Mouse (Mus musculus): ENCODE data around the gene Ppp2r3a.

The Ppp2r3a gene

DNA sequence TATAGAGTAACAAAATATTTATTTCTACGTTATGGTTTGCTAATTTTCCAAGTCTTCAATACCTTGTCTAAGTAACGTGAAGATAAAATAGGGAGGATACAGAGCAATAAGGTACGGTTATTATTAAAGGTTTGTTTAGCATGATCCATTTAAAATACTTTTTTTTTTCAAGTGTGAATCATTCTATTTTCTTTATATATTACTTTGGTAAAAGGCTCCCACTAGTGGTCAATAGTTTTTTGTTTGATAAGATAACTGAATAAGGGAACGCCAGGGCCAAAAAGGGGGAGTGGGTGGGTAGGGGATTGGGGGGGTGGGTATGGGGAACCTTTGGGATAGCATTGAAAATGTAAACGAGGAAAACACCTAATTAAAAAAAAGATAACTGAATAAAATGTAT, 98.7 kb downstream of the Ppp2r3a start:
- no peak for DNase-seq

DNA sequence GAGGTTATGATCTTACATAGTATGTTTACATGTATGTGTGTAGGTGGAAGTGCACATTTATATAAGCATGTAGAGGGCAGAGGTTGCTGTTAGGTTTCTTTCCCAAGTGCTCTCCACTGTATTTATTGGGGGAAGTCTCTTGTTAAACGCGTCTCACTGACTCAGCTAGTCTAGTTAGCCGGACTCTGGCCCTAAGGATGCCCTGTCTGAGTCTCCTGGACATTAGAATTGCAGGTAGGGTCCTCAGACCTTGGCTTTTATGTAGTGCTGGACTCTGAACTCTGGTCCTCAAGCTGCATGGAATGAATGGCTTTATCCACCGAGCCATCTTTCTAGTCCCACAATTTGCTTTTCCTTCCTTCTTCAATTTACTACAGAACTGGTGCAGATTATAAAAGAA, 108.0 kb downstream of the Ppp2r3a start:
- no peak for DNase-seq

DNA sequence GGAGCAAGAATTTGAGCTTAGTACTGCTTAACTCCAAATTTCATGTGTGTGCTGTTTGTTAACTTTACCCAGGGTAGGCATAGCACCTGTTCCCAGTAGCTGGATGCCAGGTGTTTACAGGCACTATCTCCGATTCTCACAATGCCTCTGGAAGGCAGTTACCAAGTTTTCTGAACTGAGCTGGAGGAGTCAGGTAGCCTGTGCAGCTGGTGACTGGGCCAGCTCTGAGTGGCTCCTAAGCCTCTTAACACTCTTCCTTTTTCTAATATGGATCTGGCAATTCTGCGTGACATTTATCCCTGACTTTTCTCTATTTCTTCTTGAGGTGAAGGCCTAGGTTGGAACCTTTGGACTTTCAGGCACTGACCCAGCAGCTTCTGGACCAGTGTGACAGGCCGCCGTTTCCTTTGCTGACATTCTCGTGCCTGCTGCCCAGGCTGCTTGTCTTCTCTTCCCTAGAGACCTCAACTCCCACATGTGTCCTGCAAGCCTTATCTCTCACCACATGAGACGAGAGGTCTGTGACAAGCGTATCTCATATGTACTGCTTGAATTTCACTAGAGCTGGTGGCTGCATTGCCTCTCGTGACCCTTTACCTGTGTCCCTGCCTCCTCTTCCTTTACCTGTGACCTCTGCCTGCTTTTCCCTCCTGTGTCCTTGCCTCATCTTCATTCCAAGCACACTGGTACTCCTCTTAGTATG, 137.3 kb downstream of the Ppp2r3a start:
- no peak for DNase-seq

DNA sequence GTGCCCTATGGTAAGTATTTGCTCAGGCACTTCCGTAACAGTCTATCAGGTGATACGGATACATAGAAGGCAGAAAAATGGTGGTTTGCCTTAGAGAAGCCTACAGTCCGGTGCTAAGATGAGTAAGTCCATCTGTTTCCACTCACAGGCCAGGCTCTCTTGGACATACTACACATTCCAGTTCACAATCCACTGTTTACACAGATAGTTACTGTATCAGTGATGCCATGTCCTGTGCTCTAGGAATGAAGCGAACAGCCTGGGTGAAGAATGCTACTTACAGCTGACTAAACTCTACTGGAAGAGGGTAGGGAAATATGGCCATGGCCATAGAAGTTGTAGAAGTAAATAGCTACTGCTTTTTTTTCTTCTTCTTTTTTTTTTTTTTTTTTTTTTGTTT, 138.3 kb downstream of the Ppp2r3a start:
- no peak for DNase-seq

DNA sequence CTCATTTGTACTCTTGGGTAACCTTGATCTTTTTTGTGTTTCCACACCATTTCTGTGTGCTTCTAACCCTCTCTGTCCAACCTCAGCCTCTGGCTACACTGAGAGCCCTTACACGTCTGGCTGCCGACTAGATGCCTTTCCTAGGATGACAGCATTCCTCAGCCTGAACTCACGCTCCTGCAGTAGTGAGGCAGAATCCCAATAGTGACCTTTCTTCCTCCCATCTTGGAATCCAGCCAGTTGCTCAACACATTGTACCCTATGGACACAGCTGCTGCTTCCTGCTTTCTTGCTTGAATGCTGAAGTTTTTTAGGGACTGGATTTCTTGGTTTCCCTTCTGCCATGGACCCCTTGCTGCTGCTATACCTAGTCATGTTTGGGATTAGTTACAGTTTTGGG, 141.6 kb downstream of the Ppp2r3a start:
- DNase-seq, result no peak

DNA sequence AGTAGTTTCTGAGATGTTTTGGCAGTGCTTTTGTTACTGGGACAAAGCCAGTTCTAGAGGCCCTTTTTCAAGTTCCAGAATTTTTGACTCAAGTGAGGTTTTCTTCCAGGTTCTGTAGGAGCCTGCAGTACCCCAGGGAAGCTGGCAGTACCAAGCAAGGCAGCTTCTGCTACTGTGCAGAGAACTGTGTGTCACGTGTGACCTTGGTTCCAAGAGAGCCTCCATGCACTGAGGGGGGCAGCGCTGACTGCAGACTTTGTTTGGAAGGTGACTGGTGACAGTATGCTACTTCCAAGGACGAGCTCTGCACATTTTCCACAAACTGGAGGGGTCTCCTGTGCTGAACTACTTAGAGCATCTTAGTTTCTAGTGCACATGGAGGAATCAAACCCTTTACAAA, 144.2 kb downstream of the Ppp2r3a start:
- no peak for DNase-seq

DNA sequence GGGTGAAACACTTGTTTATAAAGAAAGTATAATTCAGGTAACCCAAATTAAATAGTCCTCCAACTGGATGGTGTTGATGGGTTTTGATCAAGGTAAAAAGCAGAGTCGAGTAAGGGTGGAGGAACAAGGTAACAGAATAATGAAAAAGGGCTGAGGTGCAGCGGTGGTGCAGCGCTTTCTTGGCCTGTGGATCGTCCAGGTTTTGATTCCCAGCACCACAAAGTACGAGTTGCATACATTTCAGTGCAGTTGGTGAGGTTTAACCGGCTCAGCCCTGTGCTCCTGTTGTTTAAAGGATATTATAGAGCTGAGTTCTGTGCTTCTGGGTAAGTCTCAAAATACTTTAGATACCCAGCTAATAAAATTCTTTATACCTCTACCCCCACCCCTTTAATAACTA, 145.9 kb downstream of the Ppp2r3a start:
- no peak for DNase-seq

DNA sequence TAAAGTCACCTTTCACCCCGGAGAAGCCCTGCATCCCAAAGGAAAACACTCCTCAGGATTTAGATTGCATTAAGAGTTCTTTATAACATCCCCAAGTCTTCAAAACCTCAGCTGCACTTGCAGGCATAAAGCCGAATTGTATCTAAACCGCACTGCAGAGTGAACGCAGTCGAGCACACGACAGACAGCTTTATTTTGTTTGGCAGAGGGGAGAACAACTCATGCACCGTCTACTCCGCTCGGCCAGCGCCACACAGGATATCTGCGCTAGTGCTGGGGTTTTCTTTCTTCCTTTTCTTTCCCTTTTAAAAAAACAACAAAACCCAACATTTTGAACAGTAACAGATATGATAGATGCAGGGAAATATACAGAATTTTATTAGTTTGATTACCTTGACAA, 146.7 kb downstream of the Ppp2r3a start:
- DNase-seq, result no peak

DNA sequence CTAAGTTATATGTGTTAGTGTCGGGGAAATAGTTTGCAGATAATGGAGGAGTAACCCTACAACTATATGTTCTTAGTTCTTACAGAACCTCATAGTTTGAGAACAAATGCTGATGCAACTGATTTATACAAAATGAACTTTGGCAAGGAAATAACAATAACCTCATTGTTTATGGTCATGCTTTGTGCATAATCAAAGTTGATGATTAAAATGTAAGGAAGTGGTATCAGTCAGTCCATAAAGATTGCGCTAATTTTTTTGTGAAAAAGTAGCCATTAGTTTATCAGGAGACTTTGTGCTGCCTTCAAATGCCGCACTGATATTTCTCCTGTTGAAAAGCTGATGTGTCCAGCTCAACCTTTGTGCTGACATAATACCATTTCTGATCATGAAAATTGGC, 149.3 kb downstream of the Ppp2r3a start:
- DNase-seq, result no peak

DNA sequence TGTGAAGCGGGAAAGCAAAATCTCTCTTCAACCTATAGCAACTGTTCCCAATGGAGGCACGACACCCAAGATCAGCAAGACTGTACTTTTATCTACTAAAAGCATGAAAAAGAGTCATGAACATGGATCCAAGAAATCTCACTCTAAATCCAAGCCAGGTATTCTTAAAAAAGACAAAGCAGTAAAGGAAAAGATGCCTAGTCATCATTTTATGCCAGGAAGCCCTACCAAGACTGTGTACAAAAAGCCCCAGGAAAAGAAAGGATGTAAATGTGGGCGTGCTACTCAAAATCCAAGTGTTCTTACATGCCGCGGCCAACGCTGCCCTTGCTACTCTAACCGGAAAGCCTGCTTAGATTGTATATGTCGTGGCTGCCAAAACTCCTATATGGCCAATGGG, 150.0 kb downstream of the Ppp2r3a start:
- DNase-seq, result no peak

DNA sequence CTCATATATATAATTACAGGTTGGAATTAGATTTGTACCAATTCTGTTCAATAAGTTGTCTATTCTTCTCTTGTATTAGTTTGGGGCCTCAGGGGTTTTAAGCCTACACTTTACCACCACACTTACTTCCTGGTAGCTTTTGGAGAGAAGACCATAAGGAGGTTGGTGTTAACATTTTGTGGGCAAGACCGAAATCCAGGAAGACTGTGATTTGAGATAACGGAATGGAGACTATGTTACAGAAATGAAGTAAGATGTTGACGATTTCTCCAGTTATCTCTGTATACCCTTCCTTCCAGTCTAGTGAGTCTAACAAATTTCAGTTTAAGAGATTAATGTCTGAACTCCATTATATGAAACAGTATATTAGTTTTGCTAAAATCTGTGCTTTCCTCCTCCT, 151.4 kb downstream of the Ppp2r3a start:
- no peak for DNase-seq

DNA sequence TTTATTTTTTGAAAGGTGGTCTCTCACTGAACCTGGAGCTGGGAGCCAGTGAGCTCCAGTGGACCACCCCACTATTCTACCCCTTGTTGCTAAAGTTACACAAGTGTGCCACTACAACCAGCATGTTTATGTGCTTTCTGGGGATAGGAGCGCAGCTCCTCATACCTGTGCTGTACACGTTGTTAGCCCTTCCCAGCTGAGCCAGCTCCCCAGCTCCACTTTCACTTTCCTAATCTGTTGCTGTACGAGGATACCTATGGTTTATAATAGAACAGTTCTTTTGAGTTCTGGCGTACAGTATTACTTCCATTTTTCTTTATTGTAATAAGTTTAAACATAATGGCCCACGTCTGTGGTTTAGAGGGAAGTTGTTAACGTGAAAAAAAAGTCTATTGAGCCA, 152.2 kb downstream of the Ppp2r3a start:
- DNase-seq, result no peak

DNA sequence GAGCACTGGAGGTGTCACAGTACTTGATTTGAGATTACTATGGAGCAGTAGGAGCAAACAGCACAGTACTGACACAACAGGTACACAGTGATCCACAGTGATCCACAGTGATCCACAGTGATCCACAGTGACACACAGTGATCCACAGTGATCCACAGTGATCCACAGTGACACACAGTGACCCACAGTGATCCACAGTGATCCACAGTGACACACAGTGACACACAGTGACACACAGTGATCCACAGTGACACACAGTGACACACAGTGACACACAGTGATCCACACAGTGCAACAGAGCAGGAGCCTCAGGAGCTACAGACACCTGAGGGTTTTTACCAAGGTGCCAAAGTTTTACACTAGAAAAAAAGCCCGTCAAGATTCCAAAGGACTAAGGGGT, 154.1 kb downstream of the Ppp2r3a start:
- no peak for DNase-seq

DNA sequence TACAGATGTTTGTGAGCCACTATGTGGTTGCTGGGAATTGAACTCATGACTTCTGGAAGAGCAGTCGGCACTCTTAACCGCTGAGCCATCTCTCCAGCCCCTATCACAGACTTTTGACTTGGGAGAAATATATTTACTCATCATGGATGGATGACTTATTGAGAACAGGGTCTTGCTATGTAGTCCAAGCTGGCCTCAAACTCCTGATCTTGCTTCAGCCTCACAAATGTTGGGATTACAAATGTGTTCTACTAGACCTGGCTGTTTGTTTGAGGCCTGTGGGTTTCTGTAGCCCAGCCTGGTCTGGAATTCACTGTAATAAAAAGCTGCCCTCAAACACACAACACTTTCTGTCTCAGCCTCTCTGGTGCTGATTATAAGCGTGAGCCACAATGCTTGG, 155.1 kb downstream of the Ppp2r3a start:
- DNase-seq, result no peak

DNA sequence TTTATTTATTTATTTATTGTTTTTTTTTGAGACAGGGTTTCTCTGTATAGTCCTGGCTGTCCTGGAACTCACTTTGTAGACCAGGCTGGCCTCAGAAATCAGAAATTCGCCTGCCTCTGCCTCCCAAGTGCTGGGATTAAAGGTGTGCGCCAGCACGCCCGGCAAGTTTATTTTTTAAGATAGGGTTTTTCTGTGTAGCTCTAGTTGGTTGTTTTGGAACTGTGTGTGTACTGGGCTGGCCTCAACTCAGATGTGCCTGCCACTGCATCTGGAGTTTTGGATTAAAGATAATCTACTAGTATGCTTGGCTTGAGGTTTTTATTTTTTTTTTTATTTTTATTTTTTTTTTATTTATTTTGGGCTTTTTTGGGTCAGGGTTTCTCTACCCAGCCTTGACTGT, 156.2 kb downstream of the Ppp2r3a start:
- no peak for DNase-seq

DNA sequence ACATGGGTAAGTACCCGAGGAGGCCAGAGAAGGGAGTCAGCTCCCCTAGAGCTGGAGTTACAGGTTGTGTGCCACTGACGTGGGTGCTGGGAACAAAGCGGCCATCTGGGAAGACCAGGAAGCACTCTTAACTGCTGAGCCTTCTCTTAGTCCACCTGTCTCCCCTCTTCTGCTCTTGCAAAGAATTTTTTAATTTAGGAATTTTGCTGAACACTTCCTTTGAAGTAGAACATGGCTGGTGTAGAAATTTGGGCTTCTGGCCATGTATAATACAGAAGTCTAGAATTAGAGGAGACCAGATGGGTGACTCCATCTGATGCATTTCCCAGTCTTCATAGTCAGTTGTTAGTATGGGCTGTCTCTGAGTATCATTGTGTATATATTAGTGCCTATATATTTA, 167.9 kb downstream of the Ppp2r3a start:
- DNase-seq, result no peak

DNA sequence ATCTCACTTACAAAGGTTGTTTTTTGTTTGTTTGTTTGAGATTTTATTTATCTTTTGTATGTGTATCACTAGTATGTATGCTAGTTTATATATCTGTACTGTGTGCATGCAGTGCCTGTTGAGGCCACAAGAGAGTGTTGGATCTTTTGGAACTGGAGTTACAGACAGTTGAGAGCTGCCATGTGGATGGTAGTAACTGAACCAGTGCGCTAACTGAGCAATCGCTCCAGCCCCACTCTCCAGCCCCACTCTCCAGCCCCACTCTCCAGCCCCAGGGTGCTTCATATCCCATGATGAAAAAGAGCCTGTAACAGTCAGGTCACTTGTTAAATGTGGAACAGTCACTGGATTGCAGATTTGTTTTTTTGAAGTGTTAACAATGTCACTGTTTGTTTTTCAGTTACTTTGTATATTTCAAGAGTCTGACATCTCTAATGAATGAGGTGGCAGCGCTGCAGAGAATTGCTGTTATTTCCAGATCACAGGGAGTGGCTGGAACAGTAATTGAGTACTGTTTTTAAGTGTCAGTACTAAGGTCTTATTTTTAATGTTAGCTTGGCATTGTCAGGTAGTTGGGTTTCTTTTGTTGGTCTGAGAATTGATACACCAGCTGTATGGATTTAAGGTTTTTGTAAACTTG, 171.4 kb downstream of the Ppp2r3a start:
- peak; percentile 15 for DNase-seq

DNA sequence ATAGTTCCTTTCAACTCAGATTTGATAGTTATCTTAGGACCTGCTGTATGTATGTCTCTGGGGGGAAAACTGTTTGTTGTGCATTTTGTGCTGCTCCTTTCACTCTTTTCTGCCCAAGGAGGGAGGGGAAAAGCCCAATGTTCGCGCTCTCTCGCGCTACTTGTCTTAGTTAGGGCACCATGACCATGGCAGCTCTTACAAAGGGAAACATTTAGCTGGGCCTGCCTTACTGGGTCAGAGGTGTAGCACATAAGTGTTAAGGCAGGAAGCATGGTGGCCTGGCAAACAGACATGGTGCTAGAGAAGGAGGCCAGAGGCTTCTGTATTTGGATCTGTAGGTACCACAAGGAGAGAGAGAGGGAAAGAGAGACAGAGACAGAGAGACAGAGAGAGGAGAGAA, 173.0 kb downstream of the Ppp2r3a start:
- DNase-seq, result peak; percentile 36

DNA sequence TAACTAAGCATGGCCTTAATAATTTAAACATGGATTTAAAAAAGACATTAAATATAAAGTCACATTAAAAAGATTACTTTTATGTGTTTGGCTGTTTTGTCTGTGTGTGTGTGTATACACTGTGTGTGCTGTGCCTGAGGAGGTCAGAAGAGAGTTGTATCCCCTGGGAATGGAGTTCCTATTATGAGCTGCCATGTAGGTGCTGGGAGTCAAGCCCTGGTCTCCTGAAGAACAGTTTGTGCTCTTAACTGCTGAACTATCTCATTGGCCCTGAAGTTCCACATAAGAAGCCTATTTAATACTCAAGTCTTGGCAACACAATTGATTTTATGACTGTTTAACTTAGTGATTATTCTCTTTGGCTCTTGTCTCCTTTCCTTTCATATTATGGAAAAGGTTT, 174.1 kb downstream of the Ppp2r3a start:
- no peak for DNase-seq

DNA sequence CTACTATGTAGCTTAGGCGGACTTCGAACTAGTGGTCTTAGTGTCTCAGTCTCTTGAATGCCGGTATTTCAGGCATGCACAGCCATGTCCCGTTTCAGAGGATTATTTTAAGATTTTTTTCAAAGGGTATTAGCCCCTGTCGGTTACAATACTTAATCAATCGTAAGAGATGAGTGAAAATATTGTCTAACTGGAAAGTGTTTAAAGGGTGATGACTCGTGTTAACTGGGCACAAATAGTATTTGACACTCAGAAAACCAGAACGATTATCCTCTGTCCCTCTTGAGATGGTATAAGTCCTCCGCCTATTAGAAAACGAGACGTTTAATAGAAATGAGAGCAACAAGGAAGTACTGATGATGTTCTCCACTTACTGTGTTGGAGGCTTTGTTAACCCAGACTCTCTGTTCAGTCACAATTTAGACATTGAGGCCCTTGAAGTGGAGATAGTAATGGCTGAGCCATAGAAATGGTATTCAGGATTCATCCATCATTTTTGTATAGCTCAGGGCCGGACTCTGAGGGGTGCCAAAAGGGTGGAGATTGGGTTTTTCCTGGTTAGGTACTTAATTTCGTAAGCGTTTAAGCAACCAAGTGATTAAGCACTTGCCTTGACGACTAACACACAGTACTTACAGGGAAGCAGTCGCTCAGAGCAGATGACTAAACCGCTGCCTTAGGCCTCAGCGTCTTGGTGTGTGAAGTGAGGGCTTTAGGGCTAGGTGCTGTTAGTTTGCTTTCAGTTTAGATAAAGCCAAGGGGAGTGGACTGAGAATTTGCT, 175.3 kb downstream of the Ppp2r3a start:
- DNase-seq, result peak; percentile 36

DNA sequence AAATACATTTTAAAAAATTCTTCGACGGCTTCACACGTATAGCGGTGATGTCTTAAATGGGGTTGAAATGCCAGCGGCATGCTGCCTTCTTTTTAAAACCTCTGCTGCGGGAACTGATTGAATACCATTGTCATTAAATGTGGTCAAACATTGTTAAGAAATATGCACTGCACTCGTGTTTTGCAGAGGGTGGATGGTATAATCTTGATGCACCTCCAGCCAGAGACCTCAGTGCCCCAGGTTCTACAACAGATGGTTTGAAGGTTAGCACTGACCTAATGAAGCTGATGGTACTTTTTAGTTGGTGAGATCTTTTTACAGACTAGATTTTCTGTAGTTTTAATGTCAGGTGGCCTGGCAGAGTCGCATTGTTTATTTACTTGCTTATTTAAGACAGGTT, 175.9 kb downstream of the Ppp2r3a start:
- DNase-seq, result no peak

DNA sequence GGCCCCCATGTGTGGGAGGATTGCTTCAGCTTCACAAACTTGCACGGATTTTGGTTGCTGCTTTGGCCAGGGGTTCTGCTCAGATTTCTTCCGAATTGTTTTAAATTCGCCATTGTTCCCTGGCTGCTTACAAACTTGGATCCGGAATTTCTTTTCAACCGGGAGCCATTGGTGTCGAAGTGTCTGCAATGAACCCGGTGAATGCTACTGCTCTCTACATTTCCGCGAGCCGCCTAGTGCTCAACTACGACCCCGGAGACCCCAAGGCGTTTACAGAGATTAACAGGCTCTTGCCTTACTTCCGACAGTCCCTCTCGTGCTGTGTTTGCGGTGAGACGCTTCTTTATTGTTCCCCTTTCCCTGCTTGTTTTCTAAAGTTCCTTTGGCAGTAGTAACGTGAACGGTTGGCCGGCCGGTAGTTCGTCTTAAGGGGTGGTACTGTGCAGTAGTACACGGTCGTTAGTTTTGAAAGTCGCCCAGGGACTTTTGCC, 176.5 kb downstream of the Ppp2r3a start:
- DNase-seq, result peak; percentile 68

DNA sequence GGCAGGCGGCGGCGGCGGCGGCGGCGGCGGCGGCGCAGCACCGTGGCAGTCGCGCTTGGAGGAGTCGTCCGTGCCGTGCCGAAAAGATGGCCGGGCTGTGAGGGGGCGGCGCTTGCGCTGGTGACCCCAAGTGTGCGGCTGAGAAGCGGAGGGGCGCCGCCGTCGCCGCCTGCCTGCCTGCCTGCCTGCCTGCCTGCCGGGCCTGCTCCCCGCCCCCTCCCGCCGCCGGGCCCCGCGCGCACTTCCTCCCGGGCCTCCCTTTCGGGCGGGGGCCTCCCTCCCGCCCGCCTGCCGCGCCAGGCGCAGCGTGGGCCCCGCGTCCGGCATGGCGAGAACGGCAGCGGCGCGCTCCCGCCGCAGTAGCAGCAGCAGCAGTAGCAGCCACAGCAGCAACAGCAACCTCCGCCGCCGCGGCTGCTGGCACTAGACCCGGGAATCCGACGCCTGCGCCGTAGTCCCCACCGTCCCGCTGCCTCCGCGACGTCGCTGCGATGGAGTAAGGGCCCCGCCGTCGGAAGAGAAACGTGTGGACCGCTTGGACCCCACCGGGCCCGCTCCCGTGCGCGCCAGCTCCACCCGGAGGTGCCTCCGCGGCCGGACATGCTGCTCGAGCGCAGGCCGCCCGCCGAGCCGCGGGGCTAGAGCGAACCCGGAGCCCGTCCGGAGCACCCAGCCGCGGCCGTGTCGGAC, 177.1 kb downstream of the Ppp2r3a start:
- DNase-seq, result peak; percentile 92

DNA sequence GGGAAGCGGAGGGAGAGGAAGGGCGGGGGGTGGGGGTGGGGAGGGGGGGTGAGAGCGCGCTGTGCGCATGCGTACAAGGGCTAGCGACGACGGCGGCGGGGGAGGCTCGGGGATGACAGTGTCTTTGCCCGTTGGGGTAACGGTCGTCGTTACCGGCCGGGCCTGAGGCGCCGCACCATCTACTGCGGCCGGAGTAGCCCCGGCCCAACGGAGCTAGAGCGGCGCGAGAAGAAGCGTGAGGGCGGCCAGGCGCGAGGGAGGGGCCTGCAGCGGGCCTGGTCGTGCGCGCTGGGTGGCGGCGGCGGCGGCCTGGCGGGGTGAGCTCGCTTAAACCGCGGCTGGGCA, 177.6 kb downstream of the Ppp2r3a start, which contains the start of gene Msl2:
Msl2 (plus strand) TSS at position 115 of the 345 bp plus-strand sequence.
- DNase-seq, result no peak

Measured in thymus, postnatal 4 days (tissue).